Mouse (Mus musculus) lung, postnatal 10 days (tissue): ENCODE data around the gene Vsig2.

Source experiments
- DNase-seq: peaks from one replicate; pipeline ENCODE4 v3.0.0; 2021

Gene Vsig2

DNA sequence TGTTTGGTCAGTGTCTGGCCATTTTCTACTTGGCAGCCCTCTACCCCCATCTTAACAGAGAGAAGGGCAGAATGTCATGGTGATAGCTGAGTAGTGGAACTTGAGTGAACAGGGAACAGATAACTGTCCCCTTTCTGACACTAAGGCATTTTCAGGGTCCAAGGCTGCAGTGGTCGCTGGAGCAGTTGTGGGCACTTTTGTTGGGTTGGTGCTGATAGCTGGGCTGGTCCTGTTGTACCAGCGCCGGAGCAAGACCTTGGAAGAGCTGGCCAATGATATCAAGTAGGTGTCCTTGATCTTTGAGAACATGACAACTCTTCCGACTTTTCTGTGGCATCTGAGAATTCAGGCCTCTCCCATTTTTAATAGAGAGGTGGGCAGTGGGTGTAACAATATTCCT, 2.2 kb upstream of the Vsig2 start:
- DNase-seq = no peak

DNA sequence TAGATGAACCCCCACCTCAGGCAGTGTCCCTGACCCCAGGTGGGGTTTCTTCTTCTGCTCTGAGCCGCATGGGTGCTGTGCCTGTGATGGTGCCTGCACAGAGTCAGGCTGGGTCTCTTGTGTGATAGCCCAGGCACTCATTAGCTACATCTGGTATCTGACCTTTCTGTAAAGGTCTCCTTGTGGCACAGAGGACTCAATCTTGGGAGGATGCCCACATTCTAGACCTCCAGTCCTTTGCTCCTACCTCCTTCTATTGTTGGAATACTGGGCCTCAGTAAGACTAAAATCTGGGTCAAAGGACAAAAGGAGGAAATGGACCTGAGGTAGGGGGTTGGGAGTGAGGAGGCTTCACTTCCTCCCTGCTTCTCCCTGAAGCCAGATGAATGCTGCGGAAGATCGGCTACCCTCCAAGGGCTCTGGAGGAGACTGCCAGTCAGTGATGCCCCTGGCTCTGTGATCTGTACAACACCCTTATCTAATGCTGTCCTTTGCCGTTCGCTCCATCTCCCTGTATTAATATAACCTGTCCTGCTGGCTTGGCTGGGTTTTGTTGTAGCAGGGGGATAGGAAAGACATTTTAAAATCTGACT, 1.3 kb upstream of the Vsig2 start:
- DNase-seq = peak; percentile 42

DNA sequence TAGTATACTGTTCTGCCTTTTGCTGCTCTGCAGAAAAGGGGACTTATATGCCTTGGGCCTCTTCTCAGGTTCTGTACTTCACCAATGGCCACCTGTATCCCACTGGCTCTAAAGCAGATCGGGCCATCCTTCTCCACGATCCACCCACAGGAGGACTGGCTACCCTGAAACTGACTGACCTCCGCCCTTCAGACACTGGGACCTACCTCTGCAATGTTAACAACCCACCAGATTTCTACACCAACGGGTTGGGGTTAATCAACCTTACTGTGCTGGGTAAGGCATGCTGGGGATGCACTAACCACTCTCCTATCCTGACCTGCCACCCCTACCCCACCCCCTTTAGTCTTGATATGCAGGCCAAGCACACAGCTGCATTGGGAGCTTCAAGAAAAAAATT, 1.2 kb downstream of the Vsig2 start:
- DNase-seq = no peak

DNA sequence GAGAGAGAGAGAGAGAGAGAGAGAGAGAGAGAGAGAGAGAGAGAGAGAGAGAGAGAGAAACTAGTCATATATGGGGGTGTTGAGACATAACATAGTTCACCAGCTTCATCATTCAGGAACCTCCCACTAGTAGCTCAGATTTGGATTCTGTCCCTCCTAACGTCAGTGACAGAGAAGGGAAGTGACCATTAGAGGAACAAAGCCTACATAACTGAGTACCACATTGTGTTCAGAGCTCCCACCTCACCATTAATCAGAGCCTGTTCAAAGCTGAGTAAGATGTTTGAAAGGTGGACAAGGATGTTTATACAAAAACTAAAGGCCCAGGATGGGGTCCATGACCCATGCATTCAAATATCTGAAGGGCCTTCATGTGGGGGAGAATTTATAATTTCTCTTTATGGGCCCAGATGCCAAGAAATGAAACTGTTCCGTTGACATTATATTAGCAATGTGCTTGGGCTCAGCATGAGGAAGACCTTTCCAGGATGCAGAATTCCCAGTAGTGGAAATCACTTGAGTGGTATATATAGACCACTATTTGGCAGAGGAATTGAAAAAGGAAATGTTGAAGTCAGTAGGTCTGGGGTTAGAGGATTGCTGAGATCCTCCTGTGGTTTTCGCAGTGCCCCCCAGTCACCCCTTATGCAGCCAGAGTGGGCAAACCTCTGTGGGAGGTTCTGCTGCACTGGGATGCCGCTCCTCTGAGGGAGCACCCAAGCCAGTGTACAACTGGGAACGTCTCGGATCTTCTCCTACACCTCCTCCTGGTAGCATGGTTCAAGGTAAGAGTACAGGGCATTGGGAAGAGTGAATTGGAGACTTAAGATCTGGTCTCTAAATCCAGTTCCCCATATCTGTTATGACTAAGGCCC, 1.9 kb downstream of the Vsig2 start:
- peak; percentile 41 for DNase-seq

DNA sequence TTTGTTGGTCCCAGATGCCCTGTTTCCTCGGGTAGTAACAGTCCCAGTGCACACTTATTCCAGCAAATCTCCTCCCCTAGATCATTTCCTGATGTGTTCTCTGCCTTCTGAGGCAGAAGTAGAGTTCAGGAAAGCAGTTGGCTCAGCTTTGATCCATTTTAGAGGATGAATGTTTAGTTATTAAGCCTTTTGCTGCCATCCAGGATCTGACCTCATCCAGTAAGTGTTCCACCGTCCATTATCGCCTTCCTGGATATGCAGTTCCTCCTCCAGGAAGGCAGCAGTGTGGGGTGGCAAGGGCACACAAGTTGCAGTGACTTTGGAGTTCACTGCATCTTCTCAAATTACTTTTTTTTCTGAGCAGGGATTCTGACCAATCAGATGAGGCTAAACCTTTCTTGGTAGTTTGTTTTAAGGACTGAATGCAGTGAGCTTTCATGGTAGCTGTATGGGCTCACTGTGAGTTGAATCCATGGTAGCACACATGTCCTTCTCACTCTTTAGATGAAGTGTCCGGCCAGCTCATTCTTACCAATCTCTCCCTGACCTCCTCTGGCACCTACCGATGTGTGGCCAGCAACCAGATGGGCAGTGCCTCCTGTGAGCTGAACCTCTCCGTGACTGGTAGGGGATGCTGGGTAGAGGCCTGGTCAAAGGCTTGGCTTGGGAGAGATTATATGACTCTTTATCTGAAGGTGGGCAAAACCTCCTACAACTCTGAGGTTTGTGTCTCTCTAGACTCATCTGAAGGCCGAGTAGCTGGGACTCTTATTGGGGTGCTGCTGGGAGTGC, 3.0 kb downstream of the Vsig2 start:
- peak; percentile 32 for DNase-seq

DNA sequence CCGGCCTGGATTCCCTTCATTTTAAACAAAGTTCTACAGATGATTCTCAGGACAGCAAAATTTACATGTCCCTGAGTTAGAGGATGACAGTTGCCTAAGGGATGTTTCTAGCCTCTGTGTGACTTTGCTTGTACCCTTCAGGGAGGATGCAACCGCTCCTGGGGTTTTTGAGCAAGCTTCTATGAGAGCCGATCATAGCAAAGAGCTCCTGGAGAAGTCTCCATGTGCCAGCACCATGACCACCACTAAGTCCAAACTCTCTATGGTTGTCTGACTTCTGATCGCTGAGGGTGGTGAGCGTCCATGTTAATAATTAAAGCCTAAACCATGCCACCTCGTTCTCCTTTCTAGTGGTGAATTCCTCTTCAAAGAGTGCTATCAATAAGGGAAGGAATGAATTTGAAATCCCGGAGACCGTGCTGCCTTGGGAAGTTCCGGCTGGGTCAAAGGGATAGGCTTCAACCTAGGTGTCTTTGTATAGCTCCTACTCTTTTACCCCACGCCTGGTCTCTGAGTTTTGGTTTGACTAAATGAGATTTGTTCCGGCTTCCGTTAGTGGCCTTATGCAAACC, 4.9 kb downstream of the Vsig2 start:
- DNase-seq = no peak

DNA sequence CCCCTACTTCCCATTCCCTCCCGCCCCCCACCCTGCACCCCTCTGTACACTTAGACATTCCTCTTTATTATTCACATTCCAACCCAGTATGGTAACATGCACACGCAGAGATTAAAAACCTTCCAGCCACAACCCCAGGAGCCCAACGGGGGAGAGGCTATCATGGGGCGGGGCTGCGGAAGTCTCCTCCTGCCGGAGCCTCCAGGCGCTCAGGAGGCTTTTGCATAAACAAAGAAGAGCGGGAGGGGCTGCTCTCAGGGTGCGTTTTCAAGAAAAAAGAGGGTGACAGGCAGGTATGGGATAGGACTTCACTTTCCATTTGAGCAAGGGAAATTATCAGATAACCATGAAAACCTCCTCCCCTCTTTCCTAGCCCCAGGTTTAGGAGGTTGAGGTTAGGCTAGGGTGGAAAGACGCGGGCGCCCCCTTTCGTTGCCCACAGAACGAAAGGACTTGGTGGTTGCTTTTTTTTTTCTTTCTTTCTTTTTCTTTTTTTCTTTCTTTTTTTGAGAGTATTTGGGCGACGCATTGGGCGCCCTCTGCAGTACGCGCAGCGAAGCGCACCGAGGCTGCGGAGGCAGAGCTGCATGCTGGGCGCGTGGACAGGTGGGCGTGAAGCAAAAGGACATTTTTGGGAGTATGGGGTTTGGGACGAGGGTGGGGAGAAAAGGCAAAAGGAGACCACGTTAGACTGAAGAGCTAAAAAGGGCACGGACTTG, 5.6 kb downstream of the Vsig2 start:
- peak; percentile 85 for DNase-seq

DNA sequence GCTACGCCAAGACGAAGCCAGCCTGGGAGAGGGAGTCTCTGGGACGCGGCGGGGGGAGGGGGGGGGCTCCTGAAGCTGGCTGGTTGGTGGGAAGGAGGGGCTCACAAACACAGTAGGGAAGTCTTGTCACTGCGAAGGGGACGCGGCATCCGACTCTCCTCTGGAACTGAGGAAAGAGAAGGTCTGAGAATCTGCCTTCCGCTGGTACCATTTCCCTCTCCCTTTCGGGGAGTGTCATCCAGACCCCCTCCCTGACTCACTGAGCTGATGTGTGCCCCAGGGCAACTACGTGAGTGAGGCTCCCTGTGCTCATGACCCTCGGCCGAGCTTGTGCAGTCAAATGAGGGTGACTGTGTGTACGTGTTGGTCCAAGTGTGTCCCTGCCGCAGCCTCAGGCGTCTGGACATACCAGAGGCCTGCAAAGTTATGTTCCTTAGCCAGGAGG, 6.1 kb downstream of the Vsig2 start:
- no peak for DNase-seq

DNA sequence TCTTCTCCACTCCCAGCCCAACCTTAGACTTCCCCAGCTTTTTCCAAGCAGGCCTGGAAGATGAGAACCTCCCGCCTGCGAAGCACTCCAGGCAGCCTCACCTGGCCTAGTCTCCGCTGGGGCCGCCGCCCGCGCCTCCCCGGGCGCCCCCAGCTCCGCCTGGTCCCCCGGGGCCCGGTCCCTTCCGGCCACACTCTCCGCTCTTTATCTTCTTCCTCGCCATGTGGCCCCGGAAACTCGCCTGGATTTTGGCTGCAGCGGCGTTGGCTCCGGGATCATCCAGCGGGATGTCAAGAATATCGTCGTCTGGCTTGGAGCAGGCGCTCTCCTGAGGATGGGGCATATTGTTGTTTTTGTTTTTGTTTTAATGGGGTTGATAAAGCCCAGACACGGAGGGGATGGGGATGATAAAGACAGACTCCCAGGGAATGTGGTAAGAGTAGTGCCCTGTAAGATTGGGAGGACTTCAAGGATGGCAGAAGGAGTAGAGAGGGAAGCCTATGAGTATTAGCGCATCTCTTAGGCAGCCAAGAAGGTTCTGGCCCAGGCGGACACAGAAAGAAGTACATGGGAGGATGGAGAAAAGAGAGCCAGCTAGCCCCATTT, 6.9 kb downstream of the Vsig2 start:
- no peak for DNase-seq

DNA sequence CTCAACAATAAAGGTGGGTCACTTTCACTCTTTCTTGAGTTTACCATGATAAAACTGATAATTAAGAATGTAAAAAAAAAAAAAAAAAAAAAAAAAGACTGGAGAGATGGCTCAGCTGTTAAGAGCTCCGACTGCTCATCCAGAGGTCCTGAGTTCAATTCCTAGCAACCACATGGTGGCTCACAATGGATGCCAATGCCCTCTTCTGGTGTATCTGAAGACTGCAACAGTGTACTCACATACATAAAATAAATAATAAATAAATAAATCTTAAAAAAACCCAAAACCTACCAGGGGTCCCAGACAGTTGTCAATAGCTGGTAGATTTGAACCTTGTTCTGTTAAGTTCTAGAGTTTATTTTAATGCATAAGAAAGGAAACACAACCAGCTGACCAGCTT, 7.8 kb downstream of the Vsig2 start:
- DNase-seq = peak; percentile 32

DNA sequence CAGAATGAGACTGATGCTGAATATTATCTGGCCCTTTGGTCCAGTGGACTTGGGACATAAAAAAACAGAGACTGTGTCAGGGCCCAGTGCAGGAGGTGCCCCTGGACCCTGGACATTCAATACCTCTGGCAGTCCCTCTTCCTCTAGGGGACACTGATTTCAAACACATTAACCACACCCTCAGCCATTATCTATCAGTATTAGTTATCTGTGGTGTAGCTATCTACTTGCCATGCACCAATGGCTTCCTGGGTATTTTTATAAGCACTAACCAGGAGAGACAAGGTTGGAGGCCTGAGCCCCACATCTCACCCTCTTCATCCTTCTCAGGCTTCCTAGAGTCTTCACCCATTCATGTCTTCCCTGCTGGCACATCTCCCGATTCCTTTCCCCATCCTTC, 11.4 kb downstream of the Vsig2 start:
- no peak for DNase-seq

DNA sequence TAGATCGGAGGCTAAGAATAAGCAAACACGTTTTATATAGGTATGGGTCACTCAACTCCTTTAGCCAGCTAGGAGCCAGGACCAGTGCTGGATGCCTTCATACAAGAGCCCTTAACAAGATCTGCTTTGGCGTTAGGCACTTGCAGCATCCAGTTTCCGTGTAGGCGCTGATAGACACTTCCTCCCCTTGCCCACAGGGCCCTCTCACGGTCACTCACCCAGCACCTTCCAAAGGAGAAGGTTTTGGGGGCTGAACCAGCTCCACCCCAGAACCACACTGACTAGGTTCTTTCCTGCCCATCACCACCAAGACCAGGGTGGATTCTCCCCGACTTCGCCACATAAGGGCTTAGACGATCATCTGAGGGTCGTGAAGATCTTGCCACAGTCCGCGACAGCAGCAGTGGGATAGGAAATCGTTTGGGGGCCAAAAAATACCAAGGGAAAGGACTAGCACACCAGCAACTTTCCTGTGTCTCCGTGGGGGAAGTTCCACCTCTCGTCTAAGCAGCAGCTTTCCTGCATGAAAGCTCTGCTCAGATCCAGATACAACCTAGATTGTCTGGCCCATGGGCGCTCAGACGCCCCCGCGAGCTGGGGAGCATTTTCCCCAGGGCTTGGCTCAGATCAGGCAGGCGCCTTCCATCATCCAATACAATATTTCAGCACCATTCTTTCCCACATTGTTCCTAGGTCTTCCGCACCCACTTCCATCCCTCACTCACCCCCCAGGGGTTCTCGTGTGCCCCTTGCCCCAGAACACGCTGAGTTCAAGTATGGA, 12.9 kb downstream of the Vsig2 start:
- no peak for DNase-seq

DNA sequence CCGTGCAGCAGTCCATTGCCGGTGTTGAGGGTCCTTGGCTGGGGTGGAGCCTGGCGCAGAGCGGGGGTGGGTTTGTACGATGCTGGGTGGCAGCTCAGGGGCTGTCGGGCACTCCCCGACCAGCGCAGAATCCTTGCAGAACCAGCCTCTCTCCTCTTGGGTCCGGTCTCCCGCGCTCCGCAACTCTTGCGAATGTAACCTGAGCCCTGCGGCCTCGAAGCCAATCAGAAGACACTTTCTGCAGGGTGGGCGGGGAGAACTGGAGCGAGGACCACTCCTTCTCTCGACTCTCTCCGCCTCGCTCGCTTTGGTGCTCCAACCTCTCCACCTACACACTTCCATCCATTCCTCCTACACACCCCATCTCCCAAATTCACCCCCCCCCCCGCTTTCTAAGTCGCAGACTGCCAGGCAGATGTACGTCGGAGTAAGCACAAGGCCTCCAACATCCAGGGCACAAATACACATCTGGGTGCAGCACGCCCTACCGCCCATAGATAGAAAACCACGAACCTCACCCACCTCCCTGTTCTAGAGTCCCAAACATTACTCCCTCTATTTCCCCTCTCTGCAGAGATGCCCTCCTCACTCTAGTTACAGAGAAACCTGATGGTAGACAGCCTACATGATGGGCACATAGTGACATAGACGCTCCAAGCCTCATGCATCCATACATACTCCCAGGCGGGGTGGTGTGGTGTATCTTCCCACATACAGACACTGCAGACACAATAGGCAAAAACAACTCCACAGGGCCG, 13.7 kb downstream of the Vsig2 start, which contains the start of gene Nrgn:
Gene Nrgn, minus strand, starts transcription at position 369 of the 758 bp plus-strand sequence.
- peak; percentile 90 for DNase-seq

DNA sequence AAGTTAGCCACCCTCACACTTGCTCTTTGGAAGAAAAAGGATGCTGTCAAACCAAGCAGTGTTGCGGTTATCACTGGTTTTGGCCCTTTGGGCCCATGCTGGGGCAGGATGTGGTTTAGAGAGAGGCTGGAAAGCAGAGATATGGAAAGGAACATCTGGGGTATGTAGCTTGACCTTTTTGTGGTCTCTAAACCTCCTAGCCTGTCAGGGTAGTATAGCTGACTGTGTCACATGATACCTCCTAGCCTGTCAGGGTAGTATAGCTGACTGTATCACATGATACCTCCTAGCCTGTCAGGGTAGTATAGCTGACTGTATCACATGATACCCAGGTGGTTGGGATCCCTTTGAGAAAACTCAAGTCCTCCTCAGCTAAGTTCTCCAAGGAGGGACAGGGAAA, 15.2 kb downstream of the Vsig2 start:
- DNase-seq = no peak

DNA sequence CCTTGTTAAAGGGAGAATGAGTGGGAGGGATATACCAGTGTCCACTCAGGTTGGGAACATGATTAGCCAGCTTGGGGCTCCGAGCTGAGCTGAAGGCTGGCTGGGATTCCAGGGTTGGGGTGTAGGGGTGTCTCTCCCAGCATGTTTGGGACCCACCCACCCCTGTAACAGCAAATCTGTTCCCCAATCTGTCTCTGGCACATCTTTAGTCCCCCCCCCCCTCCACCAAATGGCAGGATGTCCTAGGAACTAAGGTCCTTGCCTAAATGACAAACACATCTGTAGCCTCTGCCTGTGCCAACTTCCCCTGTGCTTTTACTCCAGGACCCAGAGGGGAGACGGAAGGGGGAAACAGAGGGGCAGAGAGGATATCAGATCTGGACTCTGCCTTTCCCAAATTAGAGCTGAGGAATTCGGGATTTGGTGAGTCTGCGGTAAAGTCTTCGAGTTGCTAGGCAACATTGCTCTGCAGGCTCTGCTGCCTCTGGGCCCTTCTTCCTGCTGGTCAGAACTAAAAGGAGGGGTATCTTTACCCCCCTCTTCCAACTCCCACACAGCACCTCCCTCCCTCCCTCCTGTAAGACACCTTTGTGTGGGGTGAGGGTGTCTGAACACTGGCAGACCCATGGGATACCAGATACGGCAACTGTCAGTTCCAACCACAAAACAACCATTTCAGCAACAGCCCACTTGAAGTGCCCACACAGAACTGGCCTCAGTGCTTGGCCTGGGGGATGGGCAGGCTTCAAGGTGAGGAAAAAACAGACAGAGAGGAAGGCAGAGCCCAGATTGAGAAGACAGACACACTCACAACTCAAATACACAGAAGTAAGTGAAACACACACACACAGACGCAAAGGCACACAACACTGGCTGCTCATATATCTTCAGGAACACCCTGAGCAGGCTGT, 16.0 kb downstream of the Vsig2 start, which contains the start of gene Siae:
Gene Siae, plus strand, starts transcription at position 861 of the 911 bp plus-strand sequence.
- no peak for DNase-seq

DNA sequence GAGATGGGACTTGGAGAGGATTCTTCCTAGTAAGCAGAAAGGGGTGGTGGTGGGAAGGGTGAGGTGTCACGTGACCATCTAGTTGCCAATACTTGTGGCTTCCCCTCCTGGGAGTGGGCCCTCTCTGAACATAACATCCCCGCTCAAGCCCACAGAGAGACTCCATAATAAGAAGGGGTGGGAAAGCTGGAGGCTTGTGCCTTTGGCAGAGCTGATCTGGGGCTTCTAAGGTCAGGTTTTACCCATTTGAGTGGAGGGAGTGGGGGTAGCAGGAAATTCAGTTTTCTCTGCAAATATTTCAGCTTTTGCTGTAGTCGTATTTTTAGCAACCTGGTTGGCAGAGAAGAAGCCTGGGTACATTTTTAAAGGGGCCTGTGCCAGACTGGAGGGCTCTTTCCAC, 17.3 kb downstream of the Vsig2 start:
- DNase-seq = no peak

DNA sequence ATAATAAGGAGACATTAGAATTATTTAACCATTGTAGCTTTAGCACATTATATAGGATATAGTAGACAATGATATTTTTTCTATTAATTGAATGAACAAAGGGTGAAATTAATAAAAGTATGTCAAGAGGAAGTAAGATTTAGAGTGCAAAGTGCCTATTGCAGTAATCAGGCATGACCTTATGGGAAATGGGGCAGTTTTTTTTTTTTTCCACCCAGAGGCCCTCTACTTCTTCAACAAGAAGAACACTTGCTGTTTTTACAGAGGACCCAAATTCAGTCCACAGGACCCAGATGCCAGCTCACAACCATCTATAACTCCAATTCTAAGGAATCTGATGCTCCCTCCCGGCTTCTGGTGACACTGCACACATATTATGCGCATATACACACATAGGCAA, 21.6 kb downstream of the Vsig2 start:
- no peak for DNase-seq

DNA sequence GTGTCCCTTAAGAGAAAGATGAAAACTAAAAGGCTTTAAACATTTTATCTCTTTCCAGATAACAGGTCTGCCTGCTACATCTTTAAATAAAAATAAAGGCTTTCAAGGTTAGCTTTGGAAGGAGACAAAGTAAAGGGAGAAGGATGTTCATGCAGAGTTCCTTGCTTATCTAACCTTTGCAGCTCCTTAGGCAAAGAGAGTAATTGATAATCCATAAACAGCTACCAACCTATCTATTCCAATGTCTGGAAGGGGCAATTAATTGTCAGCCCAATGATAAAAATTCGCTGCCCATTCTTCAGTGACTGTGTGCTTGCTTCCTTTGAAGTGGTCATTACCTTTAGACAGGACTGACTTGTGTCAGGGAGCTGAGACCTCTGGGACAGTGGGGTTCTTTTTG, 24.8 kb downstream of the Vsig2 start:
- DNase-seq = no peak

DNA sequence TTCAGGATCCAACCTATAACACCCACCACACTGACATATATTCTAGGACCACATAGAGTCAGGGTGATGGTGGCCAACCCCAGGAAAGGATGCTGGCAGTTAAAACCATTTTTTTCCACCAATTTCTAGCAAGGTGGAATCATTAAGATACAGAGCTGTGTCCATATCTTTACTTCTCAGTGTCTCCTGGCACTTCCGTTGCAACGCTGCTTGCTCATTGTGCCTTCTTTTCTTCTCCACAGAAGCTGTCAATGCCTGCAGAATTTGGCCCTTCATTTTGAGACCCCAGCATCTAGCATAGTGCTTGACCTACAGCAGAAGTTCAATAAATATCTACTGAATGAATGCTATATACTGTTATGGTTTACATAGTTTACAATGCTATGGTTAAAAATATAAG, 28.0 kb downstream of the Vsig2 start:
- DNase-seq = no peak
